ENCODE assay signal across 8 mouse cellular contexts in genomic region chr7:99979546-99980131, GRCm38 (mm10). TPM values are rescaled to one million over a fixed set of nuclear protein-coding genes. Genes with fewer than 3 reads are reported as not detected.
DNase-seq lines count a peak whose midpoint lies in the region; ATAC-seq and TF ChIP-seq lines count a peak whose summit lies in the region.

No protein-coding gene starts in this region.

- no peaks in the 10 kb centered on the region for H3K27me3 ChIP-seq in forebrain, embryonic 15.5 days
- no peaks in the 10 kb centered on the region for H3K27me3 ChIP-seq in hindbrain, embryonic 12.5 days
- H3K27me3 ChIP-seq in limb, embryonic 15.5 days: no peaks in the 10 kb centered on the region
- no peaks in the 10 kb centered on the region for H3K27me3 ChIP-seq in myocyte (ENCODE audit: control insufficient read depth, insufficient read depth, insufficient read length)

- peak; percentile 80 for ATAC-seq in forebrain, embryonic 15.5 days (replicated peaks)
- ATAC-seq in hindbrain, embryonic 12.5 days (ENCODE audit: low FRiP score): peak; percentile 80
- ATAC-seq in limb, embryonic 15.5 days (ENCODE audit: insufficient number of reproducible peaks, low FRiP score, low TSS enrichment, low read depth): peak; percentile 64

- H3K9me3 ChIP-seq in forebrain, embryonic 15.5 days: no peaks in the 10 kb centered on the region
- no peaks in the 10 kb centered on the region for H3K9me3 ChIP-seq in hindbrain, embryonic 12.5 days (replicated peaks)
- H3K9me3 ChIP-seq in limb, embryonic 15.5 days: no peaks in the 10 kb centered on the region

- peaks cover 2% of the 10 kb centered on the region for H3K4me1 ChIP-seq in brown adipose tissue, adult 24 weeks (ENCODE audit: control insufficient read depth, insufficient read depth, insufficient read length, low read length)
- H3K4me1 ChIP-seq in forebrain, embryonic 15.5 days: peaks cover 30% of the 10 kb centered on the region
- H3K4me1 ChIP-seq in hindbrain, embryonic 12.5 days: peaks cover 17% of the 10 kb centered on the region
- peaks cover 19% of the 10 kb centered on the region for H3K4me1 ChIP-seq in limb, embryonic 15.5 days

- peak overlapping the region; percentile 99 for H3ac ChIP-seq in myocyte (ENCODE audit: control insufficient read depth, insufficient read length)

- peaks cover 44% of the 10 kb centered on the region for H3K79me2 ChIP-seq in myocyte (ENCODE audit: control insufficient read depth, insufficient read depth)

- H3K4me2 ChIP-seq in forebrain, embryonic 15.5 days (replicated peaks): peak overlapping the region; percentile 75
- peak overlapping the region; percentile 71 for H3K4me2 ChIP-seq in hindbrain, embryonic 12.5 days (replicated peaks)
- peak overlapping the region; percentile 68 for H3K4me2 ChIP-seq in limb, embryonic 15.5 days
- peak overlapping the region; percentile 76 for H3K4me2 ChIP-seq in myocyte (ENCODE audit: low read depth)

- DNase-seq in ovary, postnatal 10 days (ENCODE audit: low spot score): peak; percentile 38
- DNase-seq in ovary, adult 18-20 months (ENCODE audit: low spot score): no peak
- peak; percentile 63 for DNase-seq in thymus, postnatal 14 days

- peak overlapping the region; percentile 87 for H3K4me3 ChIP-seq in brown adipose tissue, adult 24 weeks (ENCODE audit: insufficient read depth, low read depth, low read length)
- peak overlapping the region; percentile 95 for H3K4me3 ChIP-seq in forebrain, embryonic 15.5 days
- H3K4me3 ChIP-seq in hindbrain, embryonic 12.5 days: peak overlapping the region; percentile 96
- peak overlapping the region; percentile 99 for H3K4me3 ChIP-seq in limb, embryonic 15.5 days
- peak overlapping the region; percentile 47 for H3K4me3 ChIP-seq in myocyte

- H3K27ac ChIP-seq in brown adipose tissue, adult 24 weeks (replicated peaks; ENCODE audit: low read depth, low read length): peak overlapping the region; percentile 61
- H3K27ac ChIP-seq in forebrain, embryonic 15.5 days (replicated peaks): peak overlapping the region; percentile 97
- H3K27ac ChIP-seq in hindbrain, embryonic 12.5 days: peak overlapping the region; percentile 99
- H3K27ac ChIP-seq in limb, embryonic 15.5 days: peak overlapping the region; percentile 96

- under 1% methylated on average over 50 of the region's 51 CpGs for WGBS in forebrain, embryonic 15.5 days
- WGBS in hindbrain, embryonic 12.5 days: 0% methylated on average over 51 of the region's 51 CpGs
- under 1% methylated on average over 50 of the region's 51 CpGs for WGBS in limb, embryonic 15.5 days

- no peak for TF ChIP-seq POLR2A in myocyte (IDR thresholded peaks at IDR 0.05; ENCODE audit: insufficient read length, low read depth)

- H3K36me3 ChIP-seq in forebrain, embryonic 15.5 days: no peaks in the 10 kb centered on the region
- H3K36me3 ChIP-seq in hindbrain, embryonic 12.5 days: no peaks in the 10 kb centered on the region
- no peaks in the 10 kb centered on the region for H3K36me3 ChIP-seq in limb, embryonic 15.5 days
- H3K36me3 ChIP-seq in myocyte (ENCODE audit: control insufficient read depth, insufficient read depth): no peaks in the 10 kb centered on the region

- peak overlapping the region; percentile 91 for H3K9ac ChIP-seq in forebrain, embryonic 15.5 days (replicated peaks)
- peak overlapping the region; percentile 96 for H3K9ac ChIP-seq in hindbrain, embryonic 12.5 days
- peak overlapping the region; percentile 91 for H3K9ac ChIP-seq in limb, embryonic 15.5 days

TF ChIP-seq in myocyte, 11 proteins besides CTCF, POLR2A, EP300 and RAD21:
- TF ChIP-seq POLR2AphosphoS2 (IDR thresholded peaks at IDR 0.05; ENCODE audit: insufficient read length, low read depth): no peak
- no peak for TF ChIP-seq SRF (IDR thresholded peaks at IDR 0.05; ENCODE audit: control insufficient read depth, insufficient read length, low read depth)
- no peak for TF ChIP-seq TCF12 (IDR thresholded peaks at IDR 0.05; ENCODE audit: insufficient read depth, poor library complexity, severe bottlenecking)
- no peak for TF ChIP-seq REST (IDR thresholded peaks at IDR 0.05; ENCODE audit: insufficient read depth, insufficient read length)
- no peak for TF ChIP-seq E2F4 (IDR thresholded peaks at IDR 0.05; ENCODE audit: insufficient read depth)
- TF ChIP-seq MYOD1 (IDR thresholded peaks at IDR 0.05; ENCODE audit: control insufficient read depth in 1 of 3, insufficient read length in 2 of 3, low read depth in 2 of 3): no peak
- TF ChIP-seq TCF3 (IDR thresholded peaks at IDR 0.05; ENCODE audit: insufficient read length, low read depth): no peak
- no peak for TF ChIP-seq MYOG (IDR thresholded peaks at IDR 0.05; ENCODE audit: control insufficient read depth in 1 of 3, insufficient read depth in 1 of 3, insufficient read length in 2 of 3, low read depth in 2 of 3)
- no peak for TF ChIP-seq CEBPB (IDR thresholded peaks at IDR 0.05; ENCODE audit: insufficient read depth, poor library complexity, severe bottlenecking)
- no peak for TF ChIP-seq MAX (IDR thresholded peaks at IDR 0.05; ENCODE audit: low read depth)
- no peak for TF ChIP-seq USF1 (IDR thresholded peaks at IDR 0.05; ENCODE audit: low read depth)

RNA-seq across cellular contexts. Expression of gene Rnf169, which starts 0.6 kb away (rescaled TPM):
- 1.8 and 3.3 TPM in 2 replicates for polyA plus RNA-seq in brown adipose tissue, adult 24 weeks (2012; ENCODE audit: insufficient read depth, insufficient read length, missing spikeins)
- 5.1 TPM in 2 replicates for polyA plus RNA-seq in forebrain, embryonic 15.5 days (2015; fragmentation: Nextera tagmentation; extraction: Ambion mirVana)
- 6.7 and 7.0 TPM in 2 replicates for polyA plus RNA-seq in hindbrain, embryonic 12.5 days (2016; fragmentation: Nextera tagmentation; extraction: Ambion mirVana)
- 4.3 and 5.4 TPM in 2 replicates for polyA plus RNA-seq in limb, embryonic 15.5 days (2015; fragmentation: Nextera tagmentation; extraction: Ambion mirVana)
- 3.0 TPM for polyA plus RNA-seq in myocyte (2012; fragmentation: generic; extraction: Trizol)

RNA-seq across cellular contexts. Expression of gene Chrdl2, which starts 26.3 kb away (rescaled TPM):
- not detected in 2 replicates for polyA plus RNA-seq in brown adipose tissue, adult 24 weeks (2012; ENCODE audit: insufficient read depth, insufficient read length, missing spikeins)
- polyA plus RNA-seq in forebrain, embryonic 15.5 days (2015; fragmentation: Nextera tagmentation; extraction: Ambion mirVana): not detected in 2 replicates
- polyA plus RNA-seq in hindbrain, embryonic 12.5 days (2016; fragmentation: Nextera tagmentation; extraction: Ambion mirVana): 0.34 and 0.42 TPM in 2 replicates
- polyA plus RNA-seq in limb, embryonic 15.5 days (2015; fragmentation: Nextera tagmentation; extraction: Ambion mirVana): 1.3 and 1.8 TPM in 2 replicates
- not detected for polyA plus RNA-seq in myocyte (2012; fragmentation: generic; extraction: Trizol)

Comparison
In these comparisons a context has a peak if more than half of its experiments do, and no peak if none do; other contexts are left out.
1. H3K4me3 ChIP-seq: peak in every context shown above with its lines; median percentile 99 in limb, embryonic 15.5 days; 96 in hindbrain, embryonic 12.5 days; 95 in forebrain, embryonic 15.5 days; 87 in brown adipose tissue, adult 24 weeks; 47 in myocyte.